Mouse (Mus musculus): ENCODE data around the gene Kmt5c. TPM values are rescaled to one million over a fixed set of nuclear protein-coding genes. Genes with fewer than 3 reads are reported as not detected.

Kmt5c gene
- polyA plus RNA-seq, 1 experiment from 2014 or later, result 98.5 TPM

DNA sequence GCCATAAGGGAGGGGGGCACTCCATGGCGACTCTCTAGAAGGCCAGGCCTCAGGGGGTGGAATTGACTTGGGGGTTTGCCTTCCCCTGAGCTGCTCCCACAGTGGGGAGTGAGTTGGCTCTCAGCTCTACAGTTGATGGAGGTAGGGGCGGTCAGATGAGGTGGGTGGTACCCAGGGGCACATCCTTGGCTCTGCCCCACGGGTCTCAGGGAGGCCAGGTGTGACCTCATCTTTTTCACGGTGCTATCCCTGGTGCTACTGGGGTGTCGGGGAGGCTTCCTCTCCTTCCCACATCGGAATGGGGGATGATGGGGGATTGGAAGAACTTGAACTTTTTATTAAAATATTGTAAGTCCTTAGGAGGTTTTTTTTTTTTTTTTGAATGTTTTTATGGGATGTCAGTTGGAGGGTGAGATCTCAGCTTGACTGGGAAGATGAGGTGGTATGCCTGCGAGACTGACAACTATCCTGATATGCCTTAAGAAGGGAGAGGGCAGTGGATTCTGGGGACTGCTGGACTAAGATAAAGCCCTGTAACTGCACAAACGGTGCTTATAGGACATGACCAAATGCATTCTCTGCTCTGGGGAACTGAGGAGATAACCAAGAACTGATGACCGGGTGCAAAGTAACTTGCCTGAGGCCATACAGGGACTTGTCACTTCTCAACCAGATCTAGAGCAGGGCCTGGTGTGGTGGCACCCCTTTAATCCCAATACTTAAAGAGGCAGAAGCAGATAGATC is 7.4 kb downstream of the Kmt5c start:
- H3K9ac ChIP-seq, result no peak overlapping the region
- H3K27me3 ChIP-seq (replicated peaks), result 0 out of 2 replicates have a peak, but pooled peaks cover 4% of the 10 kb centered on the region
- peaks cover 36% of the 10 kb centered on the region for H3K36me3 ChIP-seq
- H3K4me3 ChIP-seq, result no peak overlapping the region
- H3K4me1 ChIP-seq, result peaks cover 17% of the 10 kb centered on the region
- H3K9me3 ChIP-seq, result no peaks in the 10 kb centered on the region
- H3K27ac ChIP-seq, result no peak overlapping the region
- WGBS, result 77% methylated on average over 9 of the region's 9 CpGs
- no peak overlapping the region for H3K4me2 ChIP-seq (replicated peaks)
- ATAC-seq (ENCODE audit: low FRiP score, low read depth), result no peak

DNA sequence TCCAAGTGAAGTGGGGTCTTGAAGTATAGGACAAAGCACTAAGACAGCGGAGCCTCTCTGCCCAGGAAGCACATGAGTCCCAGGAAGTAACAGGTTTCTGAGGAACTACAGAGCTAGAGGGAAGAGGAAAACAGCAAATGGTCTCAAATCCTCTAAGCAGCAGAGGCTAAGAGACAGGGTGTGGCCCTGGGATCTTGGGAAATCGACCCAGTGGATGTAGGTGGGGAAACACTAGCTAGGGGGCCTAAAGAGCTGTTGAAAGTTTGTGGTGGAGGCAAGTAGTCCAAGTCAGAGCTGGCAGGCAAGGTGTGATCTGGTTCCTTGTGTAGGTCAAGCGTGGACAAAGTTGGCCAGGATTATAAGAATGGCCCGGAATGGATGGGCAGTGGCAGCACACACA is 8.4 kb downstream of the Kmt5c start:
- H3K27ac ChIP-seq, result no peak overlapping the region
- no peak overlapping the region for H3K4me3 ChIP-seq
- H3K27me3 ChIP-seq (replicated peaks), result 0 out of 2 replicates have a peak, but pooled peaks cover 4% of the 10 kb centered on the region
- no peak for ATAC-seq (ENCODE audit: low FRiP score, low read depth)
- H3K9ac ChIP-seq, result no peak overlapping the region
- H3K4me2 ChIP-seq (replicated peaks), result no peak overlapping the region
- 79% methylated on average over 4 of the region's 4 CpGs for WGBS
- peaks cover 20% of the 10 kb centered on the region for H3K4me1 ChIP-seq
- no peaks in the 10 kb centered on the region for H3K9me3 ChIP-seq
- peaks cover 28% of the 10 kb centered on the region for H3K36me3 ChIP-seq

DNA sequence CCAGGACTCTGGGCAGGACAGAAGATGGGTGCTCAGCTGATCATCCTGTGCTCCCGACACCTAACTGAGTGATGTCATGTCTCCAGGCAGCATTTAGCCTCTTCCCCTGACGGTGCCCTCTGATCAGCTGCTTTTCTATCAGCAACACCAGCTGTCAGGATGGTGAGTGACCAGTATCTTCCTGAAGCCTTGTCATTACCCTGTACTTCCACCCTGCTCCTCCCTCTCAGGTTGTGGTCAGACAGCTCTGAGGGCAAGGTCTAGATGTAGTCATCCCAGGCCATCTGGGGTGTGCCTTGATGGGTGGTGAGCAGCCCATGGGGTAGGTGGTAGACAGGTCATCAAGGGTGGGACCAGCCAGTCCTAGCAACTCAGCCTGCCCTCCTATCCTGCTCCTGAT is 9.3 kb downstream of the Kmt5c start:
- H3K27ac ChIP-seq, result no peak overlapping the region
- 0 out of 2 replicates have a peak, but pooled peaks cover 4% of the 10 kb centered on the region for H3K27me3 ChIP-seq (replicated peaks)
- no peak overlapping the region for H3K9ac ChIP-seq
- H3K36me3 ChIP-seq, result peaks cover 27% of the 10 kb centered on the region
- no peak overlapping the region for H3K4me2 ChIP-seq (replicated peaks)
- WGBS, result 87% methylated on average over 2 of the region's 2 CpGs
- ATAC-seq (ENCODE audit: low FRiP score, low read depth), result no peak
- peaks cover 20% of the 10 kb centered on the region for H3K4me1 ChIP-seq
- H3K9me3 ChIP-seq, result no peaks in the 10 kb centered on the region
- H3K4me3 ChIP-seq, result no peak overlapping the region

DNA sequence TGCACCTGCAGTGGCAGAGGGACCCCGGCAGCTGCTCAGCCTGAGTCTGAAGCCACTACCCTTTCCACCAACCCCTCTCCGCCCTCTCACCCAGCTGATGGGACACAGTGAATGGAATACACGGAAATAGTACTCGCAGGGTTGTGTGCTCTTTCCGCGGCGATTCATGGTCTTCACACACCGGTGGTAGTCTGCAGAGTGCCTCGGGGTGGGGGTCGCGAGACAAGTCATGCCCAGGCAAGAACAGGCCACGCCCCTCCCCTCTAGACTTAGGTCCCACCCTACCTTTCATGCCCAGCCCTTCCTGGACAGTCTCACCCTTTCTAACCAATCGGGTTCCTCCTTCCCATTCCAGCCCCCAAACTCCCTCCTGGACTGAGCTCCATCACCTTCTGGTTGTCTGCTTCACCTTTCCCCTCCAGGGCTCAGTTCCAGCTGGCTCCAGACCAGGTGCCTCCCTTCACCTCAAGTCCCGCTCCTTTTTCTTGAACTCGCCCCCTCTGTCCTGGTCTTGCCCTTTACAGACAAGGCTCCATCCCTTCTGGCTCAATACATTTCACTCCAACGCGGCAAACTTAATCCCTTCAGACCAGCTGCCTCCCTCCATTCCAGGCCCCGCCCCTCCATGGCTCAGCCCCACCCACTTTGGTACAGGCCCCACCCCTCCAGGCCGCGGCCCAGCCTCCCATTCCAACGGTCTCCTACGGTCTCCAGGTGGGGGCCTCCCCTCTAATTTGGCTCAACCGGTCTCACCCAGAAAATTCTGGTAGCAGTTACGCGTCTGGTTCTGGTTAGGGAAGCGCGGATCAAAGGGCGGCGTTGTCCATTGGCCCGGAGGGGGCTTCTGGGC is 12.3 kb downstream of the Kmt5c start:
- Histone ChIP-seq H3K9ac (0 out of 2 replicates have a peak overlapping the region, but pooled peaks have one; percentile 21), H3K36me3 (peaks cover 4% of the 10 kb centered on the region), H3K27me3 (replicated peaks) (0 out of 2 replicates have a peak, but pooled peaks cover 4% of the 10 kb centered on the region), H3K4me2 (replicated peaks) (peak overlapping the region; percentile 57), H3K4me1 (peaks cover 20% of the 10 kb centered on the region), H3K4me3 (peak overlapping the region; percentile 33), H3K27ac (no peak overlapping the region), H3K9me3 (no peaks in the 10 kb centered on the region)
- ATAC-seq (ENCODE audit: low FRiP score, low read depth), result peak; percentile 74
- WGBS, result 3% methylated on average over 30 of the region's 30 CpGs

DNA sequence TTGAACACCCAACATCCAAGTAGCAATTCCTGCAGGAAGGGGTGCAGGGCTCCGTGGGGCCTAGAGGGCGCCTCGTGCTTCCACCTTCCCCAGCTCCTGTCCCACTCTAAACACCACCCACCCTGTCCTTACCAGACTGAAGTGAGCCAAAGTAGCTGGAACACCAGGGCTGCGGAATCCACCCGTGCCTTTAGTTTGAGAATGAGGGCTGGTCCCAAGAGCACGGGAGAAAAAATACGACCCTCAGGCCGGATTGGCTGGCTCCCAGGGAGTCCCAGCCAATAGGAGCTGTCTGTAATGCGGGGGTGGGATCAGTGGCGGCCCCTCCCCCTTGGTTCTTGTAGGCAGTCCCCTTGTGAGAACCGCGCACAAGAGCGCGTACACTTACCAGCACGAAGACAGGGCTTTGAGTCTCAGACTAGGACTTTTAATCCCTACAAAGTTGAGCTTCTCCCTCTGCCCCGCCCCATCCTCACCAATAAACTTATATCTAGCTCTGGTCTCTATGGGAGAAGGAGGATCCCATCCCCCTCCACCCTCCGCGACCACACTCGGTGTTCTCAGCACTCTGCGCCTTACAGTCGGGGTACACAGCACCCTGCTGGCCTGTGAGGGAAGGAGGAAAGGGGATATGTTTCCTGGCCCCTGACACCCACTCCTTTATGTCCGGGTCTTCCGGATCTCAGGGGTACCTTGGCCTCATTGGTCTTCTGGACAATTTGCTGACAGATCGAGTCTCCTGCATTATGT is 13.1 kb downstream of the Kmt5c start, which contains the start of gene Cox6b2:
TSS of gene Cox6b2 (minus strand) at position 274 of the 750 bp plus-strand sequence.
- peak; percentile 96 for ATAC-seq (ENCODE audit: low FRiP score, low read depth)
- Histone ChIP-seq H3K27ac (no peak within 1 kb of the TSS), H3K4me1 (peaks cover 20% of the 10 kb centered on the region), H3K4me2 (replicated peaks) (peak within 1 kb of the TSS; percentile 57), H3K9me3 (no peaks in the 10 kb centered on the region), H3K36me3 (peaks cover 4% of the 10 kb centered on the region; the same call in 1 of the 2 replicates), H3K27me3 (replicated peaks) (0 out of 2 replicates have a peak, but pooled peaks cover 4% of the 10 kb centered on the region), H3K4me3 (peak within 1 kb of the TSS; percentile 33), H3K9ac (0 out of 2 replicates have a peak within 1 kb of the TSS, but pooled peaks have one; percentile 26)
- 3% methylated on average over 24 of the region's 24 CpGs for WGBS

DNA sequence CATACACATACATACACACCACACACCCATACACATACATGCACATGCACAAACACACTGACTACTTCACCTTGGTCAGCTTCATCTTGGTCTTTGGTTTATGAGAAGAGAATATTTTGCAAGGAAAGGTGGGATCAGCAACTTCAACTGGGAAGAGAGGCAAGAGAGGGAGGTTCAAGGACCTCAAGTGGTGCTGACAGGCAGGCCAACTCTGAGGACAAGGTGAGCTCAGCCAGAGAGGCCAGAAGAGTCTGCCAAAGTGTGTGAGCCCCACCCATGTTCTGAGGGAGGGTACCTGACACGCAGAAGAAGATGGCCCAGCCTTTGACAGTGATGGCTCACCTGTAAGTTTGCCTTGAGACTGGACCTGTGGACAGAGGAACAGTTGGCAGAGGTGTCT is 19.8 kb downstream of the Kmt5c start:
- H3K4me1 ChIP-seq, result peaks cover under 1% of the 10 kb centered on the region; the same call in 1 of the 2 replicates

DNA sequence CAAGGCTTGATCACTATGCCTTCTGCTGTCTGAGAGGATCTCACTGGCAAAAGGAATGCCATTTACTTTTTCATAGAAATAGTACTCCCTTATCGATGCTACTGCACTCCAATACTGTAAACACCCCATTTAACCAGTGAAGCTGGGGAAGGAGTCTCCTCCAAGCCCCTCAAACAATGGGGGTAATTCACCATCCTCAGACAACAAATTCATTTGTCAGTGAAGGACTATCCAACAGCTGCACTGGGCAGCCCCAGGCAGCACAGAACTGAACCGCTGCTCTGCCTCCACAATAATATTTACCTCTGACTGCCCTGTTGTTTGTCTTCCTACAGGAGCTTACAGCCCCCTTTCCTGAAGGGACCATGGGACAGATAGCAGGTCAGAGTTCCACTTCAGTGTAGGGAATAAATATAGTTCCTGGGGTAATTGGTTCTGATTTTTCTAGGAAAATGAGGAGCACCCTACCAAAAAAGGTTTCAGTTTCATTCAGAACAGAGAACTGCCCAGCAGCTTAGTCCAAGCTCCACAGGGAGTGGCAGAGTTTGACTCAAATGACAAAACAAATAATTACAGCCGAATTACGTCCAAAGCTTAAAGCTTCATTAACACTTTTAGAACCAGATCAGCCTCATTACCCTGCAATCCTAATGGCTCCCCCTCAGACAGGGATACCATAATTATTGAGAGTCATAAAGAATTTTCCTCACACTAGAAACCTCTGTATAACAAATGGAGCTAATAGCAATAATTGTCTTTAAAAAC is 25.2 kb downstream of the Kmt5c start:
- Histone ChIP-seq H3K36me3 (no peaks in the 10 kb centered on the region), H3K4me2 (replicated peaks) (0 out of 2 replicates have a peak overlapping the region, but pooled peaks have one; percentile 1), H3K9me3 (no peaks in the 10 kb centered on the region), H3K27ac (no peak overlapping the region), H3K9ac (no peak overlapping the region), H3K4me3 (no peak overlapping the region), H3K27me3 (replicated peaks) (no peaks in the 10 kb centered on the region), H3K4me1 (peaks cover 8% of the 10 kb centered on the region)
- ATAC-seq (ENCODE audit: low FRiP score, low read depth), result no peak
- WGBS, result 15% methylated on average over 4 of the region's 4 CpGs

More for the DNA sequence above, 19.8 kb downstream of the Kmt5c start:
- Histone ChIP-seq H3K9ac (no peak overlapping the region), H3K27ac (no peak overlapping the region), H3K36me3 (no peaks in the 10 kb centered on the region), H3K4me2 (replicated peaks) (no peak overlapping the region), H3K4me3 (no peak overlapping the region), H3K27me3 (replicated peaks) (no peaks in the 10 kb centered on the region), H3K9me3 (no peaks in the 10 kb centered on the region)
- 31% methylated on average over 1 of the region's 1 CpGs for WGBS
- ATAC-seq (ENCODE audit: low FRiP score, low read depth), result no peak

DNA sequence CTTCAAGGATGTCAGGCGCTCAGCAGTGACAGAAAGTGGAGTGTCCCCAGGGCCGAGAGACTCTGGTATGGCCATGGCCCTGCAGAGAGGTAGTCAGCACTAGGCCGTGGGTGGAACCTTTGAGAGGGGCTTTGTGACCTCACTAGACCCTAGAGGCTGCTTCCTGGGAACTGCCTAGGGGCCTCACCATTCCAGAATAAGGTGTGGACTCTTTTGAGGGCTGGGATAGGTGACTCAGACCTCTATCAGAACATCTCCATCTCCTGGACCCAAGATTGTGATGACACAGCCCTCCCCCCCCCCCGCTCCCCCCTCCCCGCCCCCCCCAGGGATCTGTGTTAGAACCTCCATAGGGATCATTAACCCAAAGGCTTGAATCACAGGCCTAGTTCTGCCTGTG is 31.3 kb downstream of the Kmt5c start, which contains the start of gene Fam71e2:
TSS of gene Fam71e2 (minus strand) at position 101 of the 400 bp plus-strand sequence.
- Histone ChIP-seq H3K9me3 (no peaks in the 10 kb centered on the region), H3K4me3 (no peak within 1 kb of the TSS), H3K9ac (no peak within 1 kb of the TSS), H3K4me2 (replicated peaks) (no peak within 1 kb of the TSS), H3K36me3 (no peaks in the 10 kb centered on the region), H3K27ac (no peak within 1 kb of the TSS), H3K4me1 (no peaks in the 10 kb centered on the region), H3K27me3 (replicated peaks) (peaks cover 20% of the 10 kb centered on the region)
- 70% methylated on average over 4 of the region's 5 CpGs for WGBS
- ATAC-seq (ENCODE audit: low FRiP score, low read depth), result no peak

DNA sequence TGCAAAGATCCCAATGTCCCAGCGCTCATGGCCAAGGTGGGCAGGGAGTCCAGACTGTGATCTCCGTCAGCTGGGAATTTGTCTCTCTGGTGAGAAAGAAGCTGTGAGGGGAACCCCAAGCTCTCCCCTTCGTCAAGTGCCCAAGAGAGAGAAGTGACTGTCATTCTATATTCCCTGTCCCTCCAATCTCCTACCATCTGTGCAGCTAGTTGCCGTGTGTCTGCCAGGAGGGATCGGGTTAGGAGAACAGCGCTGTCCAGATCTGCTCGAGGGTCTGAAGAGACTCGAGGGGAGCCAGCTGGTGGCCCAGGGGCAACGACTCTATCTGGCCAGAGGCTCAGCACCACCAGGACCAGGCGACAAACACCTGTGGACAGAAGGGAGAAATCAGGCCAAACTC is 36.2 kb downstream of the Kmt5c start:
- no peaks in the 10 kb centered on the region for H3K9me3 ChIP-seq
- no peak overlapping the region for H3K4me2 ChIP-seq (replicated peaks)
- H3K27ac ChIP-seq, result no peak overlapping the region
- WGBS, result 50% methylated on average over 10 of the region's 10 CpGs
- no peak overlapping the region for H3K9ac ChIP-seq
- H3K27me3 ChIP-seq (replicated peaks), result peaks cover 61% of the 10 kb centered on the region
- no peaks in the 10 kb centered on the region for H3K36me3 ChIP-seq
- no peak for ATAC-seq (ENCODE audit: low FRiP score, low read depth)
- 0 out of 2 replicates have a peak overlapping the region, but pooled peaks have one; percentile 29 for H3K4me3 ChIP-seq
- H3K4me1 ChIP-seq, result peaks cover 14% of the 10 kb centered on the region

DNA sequence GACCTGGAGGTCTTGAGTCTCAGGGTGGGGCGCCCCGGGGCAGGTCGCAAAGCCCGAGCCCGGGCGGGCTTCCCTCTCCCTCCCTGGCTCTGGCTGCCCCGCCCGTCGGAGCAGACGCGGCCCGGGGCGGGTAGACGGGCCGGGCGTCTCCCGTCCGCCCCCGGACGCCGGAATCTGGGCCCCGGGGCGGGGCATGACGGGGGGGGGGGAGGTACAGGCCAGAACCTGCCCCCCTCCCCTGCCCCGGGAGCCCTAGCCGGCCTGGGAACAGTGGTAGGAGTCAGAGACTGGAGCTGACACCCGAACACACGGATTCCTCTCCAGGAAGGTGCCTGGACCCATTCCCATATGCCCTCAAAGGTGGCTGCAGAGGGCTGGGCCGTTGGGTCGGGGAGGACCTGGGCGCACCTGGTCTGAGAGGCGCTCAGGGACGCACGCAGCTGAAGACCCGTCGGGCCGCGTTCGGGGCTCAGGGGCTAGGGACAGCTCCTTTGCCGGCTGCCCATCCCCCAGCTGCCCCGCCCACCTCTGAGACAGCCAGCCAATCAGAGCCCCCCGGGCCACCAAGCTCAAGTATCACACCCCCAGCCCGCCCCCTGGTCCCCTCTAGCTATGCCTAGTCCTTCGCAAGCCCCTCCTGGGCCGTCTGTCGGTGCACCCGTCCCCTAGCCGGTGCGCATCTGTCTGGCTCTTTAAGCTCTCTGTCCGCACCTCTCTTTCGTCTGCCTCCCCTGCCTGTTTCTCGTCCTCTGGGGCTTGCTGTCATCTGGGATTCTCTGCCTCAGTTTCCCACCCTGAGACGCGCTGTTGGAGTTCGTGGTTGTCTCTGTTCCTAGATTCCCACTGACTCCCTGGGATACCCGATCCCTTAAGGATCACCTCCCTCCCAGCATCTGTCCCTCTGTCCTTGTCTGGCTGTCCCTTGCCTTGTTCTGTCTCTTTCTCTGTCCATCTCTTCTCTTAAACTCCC is 37.2 kb downstream of the Kmt5c start:
- 2% methylated on average over 45 of the region's 56 CpGs for WGBS
- Histone ChIP-seq H3K4me2 (replicated peaks) (peak overlapping the region; percentile 57), H3K36me3 (no peaks in the 10 kb centered on the region), H3K27me3 (replicated peaks) (peaks cover 61% of the 10 kb centered on the region), H3K4me1 (peaks cover 14% of the 10 kb centered on the region), H3K9me3 (no peaks in the 10 kb centered on the region), H3K27ac (no peak overlapping the region), H3K9ac (peak overlapping the region; percentile 44; the same call in 1 of the 2 replicates), H3K4me3 (peak overlapping the region; percentile 29)
- ATAC-seq (ENCODE audit: low FRiP score, low read depth), result peak; percentile 77
